Mouse (Mus musculus) limb, embryonic 10.5 days (tissue): Measurements from ENCODE around the gene Tpcn1. TPM values are rescaled to one million over a fixed set of nuclear protein-coding genes. Genes with fewer than 3 reads are reported as not detected.

Source experiments
- DNase-seq: peaks from one replicate; pipeline ENCODE4 v3.0.0-alpha.2; 2017; ENCODE audit warnings: low spot score
- H3K27ac ChIP-seq: fragments of 300-500 bp; sonication (generic); 2 replicates; pipeline ENCODE4 v1.5.1; 2016; ENCODE audit warnings: mild to moderate bottlenecking
- H3K27me3 ChIP-seq: fragments of 300-500 bp; sonication (generic); 2 replicates; pipeline ENCODE4 v1.6.1; 2016; ENCODE audit warnings: low read depth, mild to moderate bottlenecking; ENCODE audit not compliant: poor library complexity, severe bottlenecking
- H3K36me3 ChIP-seq: fragments of 300-500 bp; sonication (generic); 2 replicates; pipeline ENCODE4 v1.6.1; 2016; ENCODE audit warnings: mild to moderate bottlenecking, moderate library complexity
- H3K4me1 ChIP-seq: fragments of 300-500 bp; sonication (generic); 2 replicates; pipeline ENCODE4 v1.6.1; 2016
- H3K4me3 ChIP-seq: fragments of 300-500 bp; sonication (generic); 2 replicates; pipeline ENCODE4 v1.5.1; 2016; ENCODE audit warnings: mild to moderate bottlenecking, moderate library complexity
- H3K9me3 ChIP-seq: fragments of 300-500 bp; sonication (generic); replicated peaks from 2 replicates; pipeline ENCODE4 v1.6.1; 2016; ENCODE audit warnings: mild to moderate bottlenecking
- WGBS: fragments of 180-500 bp; shearing (Covaris S2); methylation state at CpG from one replicate; pipeline ENCODE4 v1.1.7; 2016; 5-methylcytosine and 5-hydroxymethylcytosine counted together
- polyA plus RNA-seq: library from polyadenylated mRNA; unstranded; fragments of >200 nt; fragmentation: Nextera tagmentation; extraction: Ambion mirVana; gene quantifications from 2 replicates; pipeline ENCODE4 v1.2.1, GENCODE M21; 2016

Gene Tpcn1
- polyA plus RNA-seq, 1 experiment from 2014 or later, result 13.2 TPM

DNA sequence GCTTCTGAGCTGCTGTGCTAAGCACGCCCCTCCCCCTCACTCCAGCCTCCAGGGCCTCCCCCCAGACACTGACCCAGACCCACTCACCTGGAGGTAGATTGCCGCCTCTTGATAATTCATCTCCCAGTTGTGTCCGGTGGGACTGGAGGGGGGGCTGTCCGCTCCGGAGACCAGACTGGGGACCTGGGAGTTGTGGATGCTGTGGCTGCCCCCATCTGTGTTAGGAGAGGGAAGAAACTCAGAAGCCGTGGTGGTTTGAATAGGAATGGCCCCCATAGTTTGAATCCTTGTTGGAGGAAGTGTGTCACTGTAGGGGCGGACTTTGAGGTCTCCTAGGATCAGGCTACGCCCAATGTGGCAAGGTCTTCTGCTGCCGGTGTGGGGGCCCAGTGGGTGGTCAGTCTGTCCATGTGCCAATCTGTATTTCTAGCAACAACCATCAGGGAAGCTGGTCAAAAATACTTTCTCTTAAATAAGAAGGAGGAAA is 28.3 kb downstream of the Tpcn1 start:
- 71% methylated on average over 9 of the region's 9 CpGs for WGBS
- peak overlapping the region; percentile 70 for H3K27ac ChIP-seq
- peaks cover 57% of the 10 kb centered on the region for H3K4me1 ChIP-seq
- H3K9me3 ChIP-seq, result no peaks in the 10 kb centered on the region
- peaks cover 22% of the 10 kb centered on the region for H3K36me3 ChIP-seq
- no peaks in the 10 kb centered on the region for H3K27me3 ChIP-seq
- H3K4me3 ChIP-seq, result no peak overlapping the region; the same call in 1 of the 2 replicates
- no peak for DNase-seq

DNA sequence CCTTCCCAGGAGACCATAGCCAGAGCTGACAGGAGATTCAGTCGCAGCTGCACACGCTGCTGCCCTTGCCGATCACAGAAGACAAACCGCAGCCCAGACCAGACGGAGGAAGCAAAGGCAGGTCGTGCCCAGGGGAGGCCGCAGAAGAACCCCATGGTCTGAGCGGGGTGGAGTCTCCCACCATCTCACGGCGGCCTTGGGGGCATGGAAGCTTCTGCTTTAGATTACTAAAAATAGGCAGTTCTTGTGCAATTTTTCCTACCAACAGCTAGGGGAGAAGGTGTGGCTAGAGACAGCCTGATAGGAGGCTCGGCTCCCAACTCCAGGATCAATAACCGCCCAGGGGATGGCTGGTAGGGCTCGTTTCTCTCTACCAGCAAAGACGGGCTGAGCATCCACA is 29.7 kb downstream of the Tpcn1 start:
- Histone ChIP-seq H3K36me3 (peaks cover 34% of the 10 kb centered on the region), H3K4me1 (peaks cover 44% of the 10 kb centered on the region), H3K9me3 (no peaks in the 10 kb centered on the region), H3K27ac (peak overlapping the region; percentile 15), H3K4me3 (no peak overlapping the region), H3K27me3 (no peaks in the 10 kb centered on the region)
- DNase-seq, result no peak
- WGBS, result 77% methylated on average over 14 of the region's 14 CpGs

DNA sequence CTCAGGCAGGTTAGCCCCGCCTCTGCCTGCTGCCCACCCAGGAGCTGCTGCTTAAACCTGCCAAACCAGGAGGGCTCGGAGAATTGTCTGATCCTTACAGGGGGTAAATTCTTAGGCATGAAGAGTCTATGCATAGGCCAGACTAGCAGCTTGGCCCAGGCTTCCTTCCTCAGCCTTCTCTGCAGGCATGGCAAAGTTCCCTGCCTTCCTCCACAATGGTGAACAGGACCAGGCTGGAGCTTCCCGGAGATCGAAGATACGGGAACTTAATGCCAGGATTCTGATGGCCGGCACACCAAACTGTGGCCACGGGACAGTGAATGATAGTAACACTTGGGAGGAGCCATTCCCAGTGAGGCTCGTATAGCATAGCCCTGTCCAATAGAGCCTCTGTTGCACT is 30.4 kb downstream of the Tpcn1 start:
- 78% methylated on average over 8 of the region's 8 CpGs for WGBS
- Histone ChIP-seq H3K27ac (peak overlapping the region; percentile 42; the same call in 1 of the 2 replicates), H3K9me3 (no peaks in the 10 kb centered on the region), H3K4me1 (peaks cover 37% of the 10 kb centered on the region), H3K36me3 (peaks cover 41% of the 10 kb centered on the region), H3K27me3 (no peaks in the 10 kb centered on the region), H3K4me3 (no peak overlapping the region)
- no peak for DNase-seq

DNA sequence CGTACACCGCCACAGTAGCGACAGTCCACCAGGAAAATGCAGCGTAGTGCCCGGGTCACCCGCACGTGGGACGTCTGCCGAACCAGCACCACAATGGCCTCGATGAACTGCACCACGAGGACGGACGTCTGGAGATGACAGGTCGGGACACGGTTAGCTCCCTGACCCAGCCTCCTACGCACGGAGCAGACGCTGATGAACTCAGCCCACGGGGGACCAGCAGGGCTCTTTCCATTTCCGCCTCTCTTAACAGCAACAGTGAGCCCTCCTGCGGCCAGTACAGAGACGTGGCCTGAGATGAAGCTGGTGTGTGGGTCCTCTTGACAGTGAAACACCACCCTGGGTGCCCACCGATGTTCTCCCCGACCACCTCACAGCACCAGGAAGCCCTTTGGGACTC is 32.6 kb downstream of the Tpcn1 start:
- 92% methylated on average over 24 of the region's 24 CpGs for WGBS
- no peak overlapping the region for H3K4me3 ChIP-seq
- H3K27ac ChIP-seq, result no peak overlapping the region; the same call in 1 of the 2 replicates

DNA sequence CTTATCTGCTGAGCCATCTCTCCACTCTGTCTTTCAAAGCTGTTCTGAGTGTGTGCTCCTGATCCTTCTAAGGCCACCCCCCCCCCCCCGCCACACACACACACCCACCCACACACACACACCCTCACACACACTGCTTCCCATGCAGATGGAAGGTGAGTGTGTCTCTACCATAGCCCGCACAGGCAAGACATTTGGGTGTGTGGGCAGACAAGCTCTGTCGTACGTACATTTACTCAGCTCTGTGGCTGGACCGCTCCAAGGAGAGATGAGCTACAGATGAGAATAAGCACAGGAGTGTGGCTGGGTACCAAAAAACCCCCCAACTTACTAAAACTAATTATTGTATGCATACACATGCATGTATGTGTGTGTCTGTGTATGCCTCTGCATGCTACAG is 37.8 kb downstream of the Tpcn1 start:
- peaks cover 56% of the 10 kb centered on the region for H3K36me3 ChIP-seq
- over 99% methylated on average over 4 of the region's 5 CpGs for WGBS
- no peak overlapping the region for H3K27ac ChIP-seq
- DNase-seq, result no peak
- H3K9me3 ChIP-seq, result no peaks in the 10 kb centered on the region
- no peaks in the 10 kb centered on the region for H3K27me3 ChIP-seq
- H3K4me1 ChIP-seq, result peaks cover 30% of the 10 kb centered on the region
- no peak overlapping the region for H3K4me3 ChIP-seq

More for the DNA sequence above, 32.6 kb downstream of the Tpcn1 start:
- no peaks in the 10 kb centered on the region for H3K27me3 ChIP-seq
- DNase-seq, result no peak
- H3K4me1 ChIP-seq, result peaks cover 39% of the 10 kb centered on the region
- no peaks in the 10 kb centered on the region for H3K9me3 ChIP-seq
- peaks cover 47% of the 10 kb centered on the region for H3K36me3 ChIP-seq

DNA sequence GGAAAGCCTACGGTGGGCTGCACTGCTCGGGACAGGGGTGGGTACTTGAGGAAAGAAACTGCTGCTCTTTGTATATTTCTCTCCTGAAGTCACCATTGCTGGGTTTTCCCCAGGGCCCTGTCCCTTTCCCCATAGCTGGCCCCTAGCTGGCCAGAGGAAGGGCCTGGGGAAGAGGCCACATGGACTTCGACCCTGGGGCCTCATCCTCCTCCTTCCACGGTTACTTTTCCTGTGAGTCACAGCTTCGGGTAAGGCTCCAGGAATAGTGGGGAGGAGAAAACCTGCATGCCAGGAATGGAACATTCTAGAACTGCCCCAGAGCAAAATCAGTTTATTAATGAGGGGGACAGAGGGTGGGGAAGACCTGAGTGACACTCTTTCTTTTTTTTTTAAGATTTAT is 38.3 kb downstream of the Tpcn1 start:
- no peak overlapping the region; the same call in 1 of the 2 replicates for H3K27ac ChIP-seq
- peaks cover 30% of the 10 kb centered on the region for H3K4me1 ChIP-seq
- H3K4me3 ChIP-seq, result no peak overlapping the region
- no peak for DNase-seq
- peaks cover 51% of the 10 kb centered on the region for H3K36me3 ChIP-seq
- H3K9me3 ChIP-seq, result no peaks in the 10 kb centered on the region
- no peaks in the 10 kb centered on the region for H3K27me3 ChIP-seq
- WGBS, result 83% methylated on average over 5 of the region's 5 CpGs

DNA sequence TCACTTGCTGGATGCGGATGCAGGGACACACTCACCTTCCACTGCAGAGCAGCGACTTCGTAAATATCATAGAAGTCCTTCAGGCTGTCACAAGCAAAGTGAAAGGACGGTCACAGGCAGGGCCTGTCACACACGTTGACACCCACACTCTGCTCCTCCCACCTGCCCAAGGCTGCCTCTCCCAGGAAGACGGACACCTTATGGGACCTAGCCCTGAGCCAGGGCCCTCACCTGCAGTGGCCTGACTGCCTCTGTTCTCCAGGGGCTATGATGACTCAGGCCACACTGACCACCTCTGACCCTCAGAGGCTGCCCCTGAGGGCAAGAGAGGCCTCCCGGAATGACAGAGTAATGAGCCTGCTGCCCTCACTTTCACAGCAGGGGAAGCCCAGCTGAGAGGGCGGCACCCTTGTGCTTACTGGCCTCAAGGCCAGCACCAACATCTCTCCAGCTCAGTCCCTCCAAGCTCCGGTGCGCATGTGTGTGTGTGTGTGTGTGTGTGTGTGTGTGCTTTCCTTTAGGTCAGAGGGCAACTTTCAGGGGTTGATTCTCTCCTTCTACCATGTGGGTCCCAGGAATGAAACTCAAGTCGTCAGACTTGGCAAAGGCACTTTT is 40.1 kb downstream of the Tpcn1 start:
- no peak for DNase-seq
- peaks cover 30% of the 10 kb centered on the region for H3K4me1 ChIP-seq
- no peak overlapping the region for H3K27ac ChIP-seq
- no peaks in the 10 kb centered on the region for H3K27me3 ChIP-seq
- H3K4me3 ChIP-seq, result no peak overlapping the region
- H3K36me3 ChIP-seq, result peaks cover 36% of the 10 kb centered on the region
- WGBS, result 60% methylated on average over 11 of the region's 11 CpGs
- H3K9me3 ChIP-seq, result no peaks in the 10 kb centered on the region

DNA sequence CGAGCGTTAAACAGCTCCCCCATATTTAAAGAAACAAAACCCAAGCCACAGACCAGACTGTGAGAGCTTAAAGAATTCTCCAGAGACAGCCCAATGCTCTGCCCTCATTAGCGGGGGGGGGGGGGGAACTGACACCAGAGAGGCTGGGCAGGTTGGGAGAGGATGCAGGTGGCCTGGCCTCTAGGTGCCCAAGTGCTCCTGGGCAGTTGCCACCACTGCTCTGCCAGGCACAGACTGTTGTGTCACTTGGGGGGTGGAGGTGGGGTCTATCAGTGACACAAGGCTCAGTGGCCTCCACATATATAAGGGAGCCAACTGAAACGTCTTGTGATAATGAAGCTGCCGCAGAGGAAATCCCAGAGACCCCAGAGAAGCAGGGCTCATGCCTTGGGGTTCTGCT is 51.8 kb downstream of the Tpcn1 start:
- 80% methylated on average over 5 of the region's 5 CpGs for WGBS
- H3K9me3 ChIP-seq, result no peaks in the 10 kb centered on the region
- peaks cover 45% of the 10 kb centered on the region for H3K36me3 ChIP-seq
- DNase-seq, result no peak
- H3K4me3 ChIP-seq, result no peak overlapping the region
- no peaks in the 10 kb centered on the region for H3K27me3 ChIP-seq
- peak overlapping the region; percentile 80; the same call in 1 of the 2 replicates for H3K27ac ChIP-seq
- H3K4me1 ChIP-seq, result peaks cover 49% of the 10 kb centered on the region

DNA sequence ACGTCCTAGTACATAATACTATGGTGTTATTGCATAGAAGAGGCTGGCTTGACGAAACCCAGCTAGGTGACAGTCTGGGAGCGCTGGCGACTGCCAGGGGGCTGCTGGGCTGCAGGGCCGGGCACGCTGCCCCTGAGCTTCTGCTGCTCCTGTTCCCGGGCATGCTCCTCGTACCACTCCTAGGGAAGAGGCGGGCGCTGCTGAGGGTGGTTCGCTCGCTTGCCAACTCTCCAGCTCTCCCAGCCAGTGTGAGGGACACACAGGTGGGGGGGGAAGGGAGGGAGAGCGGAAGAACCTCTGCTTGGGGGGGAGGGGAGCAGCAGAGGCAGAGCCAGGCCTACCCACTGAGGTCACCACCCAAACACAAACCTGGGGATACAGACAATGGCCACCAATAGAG is 52.4 kb downstream of the Tpcn1 start:
- Histone ChIP-seq H3K9me3 (no peaks in the 10 kb centered on the region), H3K27me3 (no peaks in the 10 kb centered on the region), H3K4me3 (no peak overlapping the region), H3K4me1 (peaks cover 49% of the 10 kb centered on the region), H3K36me3 (peaks cover 41% of the 10 kb centered on the region), H3K27ac (peak overlapping the region; percentile 80)
- no peak for DNase-seq
- 87% methylated on average over 13 of the region's 13 CpGs for WGBS

DNA sequence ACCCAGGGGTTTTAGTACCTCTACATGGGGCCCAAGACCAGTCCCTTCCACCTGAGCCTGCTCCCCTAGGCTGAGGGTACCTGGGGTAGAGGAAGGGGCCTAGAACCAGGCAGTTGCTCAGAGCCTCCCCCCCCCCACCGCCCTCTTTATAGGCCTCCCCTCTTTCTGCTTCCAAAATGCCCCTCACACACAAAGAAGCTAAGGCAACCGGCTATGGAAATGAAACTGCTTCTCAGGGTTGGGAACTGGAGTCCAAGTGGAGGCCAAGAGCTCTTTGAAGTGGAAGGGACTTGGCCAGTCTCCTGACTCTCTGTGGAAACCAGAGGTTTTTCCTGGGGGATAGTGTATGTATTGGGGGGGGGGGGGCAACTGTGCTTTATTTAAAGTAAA is 53.8 kb downstream of the Tpcn1 start:
- Histone ChIP-seq H3K27me3 (no peaks in the 10 kb centered on the region), H3K4me3 (0 out of 2 replicates have a peak overlapping the region, but pooled peaks have one; percentile 6), H3K36me3 (peaks cover 33% of the 10 kb centered on the region), H3K27ac (peak overlapping the region; percentile 80), H3K4me1 (peaks cover 49% of the 10 kb centered on the region), H3K9me3 (no peaks in the 10 kb centered on the region)
- WGBS, result 65% methylated on average over 2 of the region's 2 CpGs
- DNase-seq, result no peak

DNA sequence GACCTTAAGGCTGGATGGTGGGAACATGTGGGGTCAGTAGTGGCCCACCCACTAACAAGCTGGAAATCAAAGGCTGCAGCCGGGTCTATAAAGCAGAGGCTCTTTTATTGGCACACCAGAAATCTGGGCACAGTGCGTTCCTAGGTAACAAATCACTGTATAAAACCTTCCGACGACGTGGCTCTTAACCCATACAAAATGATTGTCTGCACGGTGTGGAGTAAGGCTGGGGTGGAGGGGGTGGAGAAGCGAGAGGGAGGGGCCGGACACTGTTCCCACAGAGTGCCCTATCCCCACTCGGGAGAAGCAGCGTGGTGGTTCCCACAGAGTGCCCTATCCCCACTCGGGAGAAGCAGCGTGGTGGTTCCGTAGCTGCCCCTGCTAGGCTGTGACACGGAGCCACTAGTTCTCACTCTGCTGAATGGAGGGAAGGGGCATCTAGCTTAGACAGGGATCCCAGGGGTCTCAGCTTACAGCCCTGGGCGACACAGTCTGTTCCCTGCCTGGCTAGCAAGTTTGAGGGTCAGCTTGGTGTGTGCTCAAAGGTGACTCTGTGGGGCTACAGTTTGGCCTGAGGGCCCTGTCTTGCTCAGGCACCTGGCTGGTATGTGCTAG is 54.3 kb downstream of the Tpcn1 start:
- 38% methylated on average over 15 of the region's 15 CpGs for WGBS
- Histone ChIP-seq H3K4me3 (0 out of 2 replicates have a peak overlapping the region, but pooled peaks have one; percentile 6), H3K27ac (peak overlapping the region; percentile 80), H3K36me3 (peaks cover 29% of the 10 kb centered on the region), H3K4me1 (peaks cover 49% of the 10 kb centered on the region), H3K27me3 (no peaks in the 10 kb centered on the region), H3K9me3 (no peaks in the 10 kb centered on the region)
- DNase-seq, result no peak

DNA sequence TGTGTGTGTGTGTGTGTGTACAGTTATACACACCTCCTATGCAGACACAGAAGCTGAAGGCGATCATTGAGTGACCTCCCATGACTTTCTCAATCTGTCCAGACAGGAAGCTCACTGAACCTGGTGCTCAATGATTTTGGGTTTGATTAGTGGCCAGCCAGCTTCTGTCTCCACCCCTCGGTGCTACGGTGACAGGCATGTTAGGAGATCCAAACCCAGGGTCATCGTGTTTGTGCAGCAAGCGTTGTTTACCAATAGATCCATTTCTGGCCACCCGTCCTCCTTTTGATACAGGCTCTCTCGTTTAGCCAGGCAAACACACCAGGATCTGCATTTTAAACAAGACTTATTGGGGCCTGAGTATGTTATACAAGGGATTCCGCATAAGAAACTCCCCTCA is 56.8 kb downstream of the Tpcn1 start:
- H3K4me1 ChIP-seq, result peaks cover 48% of the 10 kb centered on the region
- peaks cover 11% of the 10 kb centered on the region for H3K36me3 ChIP-seq
- DNase-seq, result no peak
- no peak overlapping the region for H3K4me3 ChIP-seq
- WGBS, result 91% methylated on average over 8 of the region's 8 CpGs
- H3K9me3 ChIP-seq, result no peaks in the 10 kb centered on the region
- H3K27me3 ChIP-seq, result no peaks in the 10 kb centered on the region
- no peak overlapping the region for H3K27ac ChIP-seq

DNA sequence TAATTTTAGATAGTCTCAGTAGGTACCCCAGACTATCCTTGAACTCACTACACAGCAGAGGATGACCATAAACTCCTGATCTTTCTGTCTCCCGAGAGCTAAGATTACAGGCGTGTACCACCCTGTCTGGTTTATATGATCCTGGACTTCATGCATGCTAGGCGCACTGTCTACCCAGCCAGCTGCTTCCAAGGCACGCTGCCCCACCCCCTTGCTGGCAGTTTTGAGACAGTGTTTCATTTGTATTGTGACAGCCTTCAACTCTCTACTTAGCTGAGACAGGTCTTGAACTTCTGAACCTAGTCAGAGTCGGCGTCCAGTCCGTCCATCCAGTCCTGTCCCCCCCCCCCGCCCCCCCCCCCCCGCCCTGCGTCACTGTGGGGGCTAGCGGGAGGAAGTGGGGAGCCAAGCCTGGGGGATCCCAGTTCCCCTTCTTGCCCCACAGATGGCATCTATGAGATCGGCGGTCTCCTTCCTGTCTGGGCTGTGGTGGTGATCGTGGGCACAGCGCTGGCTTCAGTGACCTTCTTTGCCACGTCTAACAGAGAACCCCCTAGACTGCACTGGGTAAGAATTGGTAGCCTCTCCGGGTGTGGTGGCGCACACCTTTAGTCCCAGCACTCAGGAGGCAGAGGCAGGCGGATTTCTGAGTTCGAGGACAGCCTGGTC is 61.0 kb downstream of the Tpcn1 start:
- Histone ChIP-seq H3K27me3 (no peaks in the 10 kb centered on the region), H3K36me3 (peaks cover 5% of the 10 kb centered on the region; the same call in 1 of the 2 replicates), H3K4me3 (no peak overlapping the region), H3K27ac (no peak overlapping the region), H3K4me1 (peaks cover 20% of the 10 kb centered on the region), H3K9me3 (no peaks in the 10 kb centered on the region)
- no peak for DNase-seq
- 83% methylated on average over 20 of the region's 20 CpGs for WGBS
